Mouse (Mus musculus): Measurements from ENCODE around the gene Klhl5. TPM values are rescaled to one million over a fixed set of nuclear protein-coding genes. Genes with fewer than 3 reads are reported as not detected.

The Klhl5 gene
- polyA plus RNA-seq, 1 experiment, result 25.1 TPM

GRCm38 (mm10) chr5:65182268-65182667 lies 74.9 kb downstream of the Klhl5 start:
- no peaks in the 10 kb centered on the region for H3K36me3 ChIP-seq (ENCODE audit: control insufficient read depth, insufficient read depth)

DNA sequence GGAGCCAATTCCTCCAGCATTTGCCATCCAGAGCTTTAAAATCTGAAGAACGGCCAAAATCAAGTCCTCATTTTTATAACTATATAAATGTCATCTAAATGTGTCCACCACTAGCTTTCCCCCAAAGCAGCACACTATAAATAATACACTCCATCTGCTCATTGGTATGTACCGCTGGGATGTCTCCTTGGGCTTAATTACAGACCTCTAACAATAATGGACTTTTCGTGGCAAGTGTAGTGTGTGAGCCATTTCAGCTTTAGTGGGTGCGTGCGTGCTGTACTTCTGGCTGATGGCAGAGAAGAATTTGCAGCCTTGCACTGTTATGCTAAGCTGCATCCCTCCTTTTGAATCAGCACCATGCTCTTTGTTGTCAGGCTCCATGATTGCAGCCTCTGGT lies 84.3 kb downstream of the Klhl5 start:
- Histone ChIP-seq H3K79me2 (ENCODE audit: control insufficient read depth, insufficient read depth) (no peaks in the 10 kb centered on the region), H3K4me3 (no peak overlapping the region), H3K4me2 (ENCODE audit: low read depth) (no peak overlapping the region), H3K27me3 (ENCODE audit: control insufficient read depth, insufficient read depth, insufficient read length) (no peaks in the 10 kb centered on the region), H3K36me3 (ENCODE audit: control insufficient read depth, insufficient read depth) (no peaks in the 10 kb centered on the region), H3ac (ENCODE audit: control insufficient read depth, insufficient read length) (no peak overlapping the region)
- no peak for TF ChIP-seq USF1 (IDR thresholded peaks at IDR 0.05; ENCODE audit: low read depth)
- no peak for TF ChIP-seq SRF (IDR thresholded peaks at IDR 0.05; ENCODE audit: control insufficient read depth, insufficient read length, low read depth)
- no peak for TF ChIP-seq REST (IDR thresholded peaks at IDR 0.05; ENCODE audit: insufficient read depth, insufficient read length)
- TF ChIP-seq MYOG (IDR thresholded peaks at IDR 0.05; ENCODE audit: control insufficient read depth in 1 of 3, insufficient read depth in 1 of 3, insufficient read length in 2 of 3, low read depth in 2 of 3), result no peak
- no peak for TF ChIP-seq CEBPB (IDR thresholded peaks at IDR 0.05; ENCODE audit: insufficient read depth, poor library complexity, severe bottlenecking)
- no peak for TF ChIP-seq E2F4 (IDR thresholded peaks at IDR 0.05; ENCODE audit: insufficient read depth)
- no peak for TF ChIP-seq TCF3 (IDR thresholded peaks at IDR 0.05; ENCODE audit: insufficient read length, low read depth)
- no peak for TF ChIP-seq POLR2A (IDR thresholded peaks at IDR 0.05; ENCODE audit: insufficient read length, low read depth)
- TF ChIP-seq POLR2AphosphoS2 (IDR thresholded peaks at IDR 0.05; ENCODE audit: insufficient read length, low read depth), result no peak
- no peak for TF ChIP-seq MAX (IDR thresholded peaks at IDR 0.05; ENCODE audit: low read depth)
- no peak for TF ChIP-seq MYOD1 (IDR thresholded peaks at IDR 0.05; ENCODE audit: control insufficient read depth in 1 of 3, insufficient read length in 2 of 3, low read depth in 2 of 3)
- TF ChIP-seq TCF12 (IDR thresholded peaks at IDR 0.05; ENCODE audit: insufficient read depth, poor library complexity, severe bottlenecking), result no peak

More at GRCm38 (mm10) chr5:65182268-65182667, 74.9 kb downstream of the Klhl5 start:
- TF ChIP-seq TCF3 (IDR thresholded peaks at IDR 0.05; ENCODE audit: insufficient read length, low read depth) (no peak), POLR2A (IDR thresholded peaks at IDR 0.05; ENCODE audit: insufficient read length, low read depth) (no peak), E2F4 (IDR thresholded peaks at IDR 0.05; ENCODE audit: insufficient read depth) (no peak), POLR2AphosphoS2 (IDR thresholded peaks at IDR 0.05; ENCODE audit: insufficient read length, low read depth) (no peak), CEBPB (IDR thresholded peaks at IDR 0.05; ENCODE audit: insufficient read depth, poor library complexity, severe bottlenecking) (no peak), MAX (IDR thresholded peaks at IDR 0.05; ENCODE audit: low read depth) (no peak), REST (IDR thresholded peaks at IDR 0.05; ENCODE audit: insufficient read depth, insufficient read length) (no peak), USF1 (IDR thresholded peaks at IDR 0.05; ENCODE audit: low read depth) (no peak), TCF12 (IDR thresholded peaks at IDR 0.05; ENCODE audit: insufficient read depth, poor library complexity, severe bottlenecking) (no peak), MYOG (IDR thresholded peaks at IDR 0.05; ENCODE audit: control insufficient read depth in 1 of 3, insufficient read depth in 1 of 3, insufficient read length in 2 of 3, low read depth in 2 of 3) (no peak), MYOD1 (IDR thresholded peaks at IDR 0.05; ENCODE audit: control insufficient read depth in 1 of 3, insufficient read length in 2 of 3, low read depth in 2 of 3) (no peak), SRF (IDR thresholded peaks at IDR 0.05; ENCODE audit: control insufficient read depth, insufficient read length, low read depth) (no peak)
- Histone ChIP-seq H3K27me3 (ENCODE audit: control insufficient read depth, insufficient read depth, insufficient read length) (no peaks in the 10 kb centered on the region), H3K4me3 (no peak overlapping the region), H3ac (ENCODE audit: control insufficient read depth, insufficient read length) (no peak overlapping the region), H3K79me2 (ENCODE audit: control insufficient read depth, insufficient read depth) (no peaks in the 10 kb centered on the region), H3K4me2 (ENCODE audit: low read depth) (no peak overlapping the region)

- TF ChIP-seq MYOD1 (IDR thresholded peaks at IDR 0.05; ENCODE audit: control insufficient read depth in 1 of 3, insufficient read length in 2 of 3, low read depth in 2 of 3) (peak in 2 of 3 experiments; percentile 70 to 80), POLR2AphosphoS2 (IDR thresholded peaks at IDR 0.05; ENCODE audit: insufficient read length, low read depth) (no peak), MYOG (IDR thresholded peaks at IDR 0.05; ENCODE audit: control insufficient read depth in 1 of 3, insufficient read depth in 1 of 3, insufficient read length in 2 of 3, low read depth in 2 of 3) (peak; percentile 51 to 78 (median 52)), SRF (IDR thresholded peaks at IDR 0.05; ENCODE audit: control insufficient read depth, insufficient read length, low read depth) (peak; percentile 37)
- Histone ChIP-seq H3K4me3 (no peak overlapping the region), H3K79me2 (ENCODE audit: control insufficient read depth, insufficient read depth) (no peaks in the 10 kb centered on the region), H3K4me2 (ENCODE audit: low read depth) (peak overlapping the region; percentile 67), H3K36me3 (ENCODE audit: control insufficient read depth, insufficient read depth) (no peaks in the 10 kb centered on the region), H3ac (ENCODE audit: control insufficient read depth, insufficient read length) (no peak overlapping the region), H3K27me3 (ENCODE audit: control insufficient read depth, insufficient read depth, insufficient read length) (no peaks in the 10 kb centered on the region)
Measured at GRCm38 (mm10) chr5:65194441-65194840, 87.1 kb downstream of the Klhl5 start.

- Histone ChIP-seq H3ac (ENCODE audit: control insufficient read depth, insufficient read length) (no peak within 1 kb of the TSS), H3K4me3 (peak within 1 kb of the TSS; percentile 46), H3K36me3 (ENCODE audit: control insufficient read depth, insufficient read depth) (no peaks in the 10 kb centered on the region), H3K4me2 (ENCODE audit: low read depth) (peak within 1 kb of the TSS; percentile 90), H3K27me3 (ENCODE audit: control insufficient read depth, insufficient read depth, insufficient read length) (no peaks in the 10 kb centered on the region), H3K79me2 (ENCODE audit: control insufficient read depth, insufficient read depth) (no peaks in the 10 kb centered on the region)
- TF ChIP-seq POLR2A (IDR thresholded peaks at IDR 0.05; ENCODE audit: insufficient read length, low read depth) (peak; percentile 56), MYOD1 (IDR thresholded peaks at IDR 0.05; ENCODE audit: control insufficient read depth in 1 of 3, insufficient read length in 2 of 3, low read depth in 2 of 3) (no peak), USF1 (IDR thresholded peaks at IDR 0.05; ENCODE audit: low read depth) (peak; percentile 100)
Measured at GRCm38 (mm10) chr5:65199346-65200128, 92.2 kb downstream of the Klhl5 start, which contains the start of gene Wdr19. Wdr19 (plus strand) TSS chr5:65199696.

DNA sequence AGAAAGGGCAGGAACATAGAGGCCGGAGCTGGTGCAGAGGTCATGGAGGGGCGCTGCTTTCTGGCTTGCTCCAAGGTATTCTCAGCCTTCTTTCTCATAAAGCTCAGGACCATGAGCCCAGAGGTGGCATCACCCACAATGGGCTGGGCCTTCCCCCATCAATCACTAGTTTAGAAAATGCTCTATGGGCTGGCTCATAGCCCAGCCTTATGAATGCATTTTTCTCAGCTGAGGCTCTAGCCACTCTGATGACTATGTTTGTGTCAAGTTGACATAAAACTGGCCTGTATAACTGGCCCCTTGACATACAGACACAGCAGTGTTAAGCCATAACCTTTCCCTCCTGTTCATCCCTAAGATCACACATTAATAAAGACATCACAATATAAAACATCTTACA lies 97.4 kb downstream of the Klhl5 start:
- Histone ChIP-seq H3K36me3 (ENCODE audit: control insufficient read depth, insufficient read depth) (no peaks in the 10 kb centered on the region), H3K79me2 (ENCODE audit: control insufficient read depth, insufficient read depth) (no peaks in the 10 kb centered on the region), H3K27me3 (ENCODE audit: control insufficient read depth, insufficient read depth, insufficient read length) (no peaks in the 10 kb centered on the region), H3K4me3 (no peak overlapping the region), H3ac (ENCODE audit: control insufficient read depth, insufficient read length) (no peak overlapping the region), H3K4me2 (ENCODE audit: low read depth) (no peak overlapping the region)
- TF ChIP-seq CEBPB (IDR thresholded peaks at IDR 0.05; ENCODE audit: insufficient read depth, poor library complexity, severe bottlenecking) (no peak), MYOD1 (IDR thresholded peaks at IDR 0.05; ENCODE audit: control insufficient read depth in 1 of 3, insufficient read length in 2 of 3, low read depth in 2 of 3) (no peak), MYOG (IDR thresholded peaks at IDR 0.05; ENCODE audit: control insufficient read depth in 1 of 3, insufficient read depth in 1 of 3, insufficient read length in 2 of 3, low read depth in 2 of 3) (no peak), TCF12 (IDR thresholded peaks at IDR 0.05; ENCODE audit: insufficient read depth, poor library complexity, severe bottlenecking) (no peak), POLR2AphosphoS2 (IDR thresholded peaks at IDR 0.05; ENCODE audit: insufficient read length, low read depth) (no peak), SRF (IDR thresholded peaks at IDR 0.05; ENCODE audit: control insufficient read depth, insufficient read length, low read depth) (no peak), POLR2A (IDR thresholded peaks at IDR 0.05; ENCODE audit: insufficient read length, low read depth) (no peak), E2F4 (IDR thresholded peaks at IDR 0.05; ENCODE audit: insufficient read depth) (no peak), REST (IDR thresholded peaks at IDR 0.05; ENCODE audit: insufficient read depth, insufficient read length) (no peak)
